Mouse (Mus musculus) right cerebral cortex, postnatal 4 days (tissue): Measurements from ENCODE around the gene Olfr1333.
"Not testable (repeated sequence)": the region's sequence is repeated elsewhere in the genome, so short reads cannot be mapped to it uniquely, and the experiment has no call there.

Source experiments
- DNase-seq: peaks from one replicate; pipeline ENCODE4 v3.0.0-alpha.2; 2022

Gene Olfr1333

DNA sequence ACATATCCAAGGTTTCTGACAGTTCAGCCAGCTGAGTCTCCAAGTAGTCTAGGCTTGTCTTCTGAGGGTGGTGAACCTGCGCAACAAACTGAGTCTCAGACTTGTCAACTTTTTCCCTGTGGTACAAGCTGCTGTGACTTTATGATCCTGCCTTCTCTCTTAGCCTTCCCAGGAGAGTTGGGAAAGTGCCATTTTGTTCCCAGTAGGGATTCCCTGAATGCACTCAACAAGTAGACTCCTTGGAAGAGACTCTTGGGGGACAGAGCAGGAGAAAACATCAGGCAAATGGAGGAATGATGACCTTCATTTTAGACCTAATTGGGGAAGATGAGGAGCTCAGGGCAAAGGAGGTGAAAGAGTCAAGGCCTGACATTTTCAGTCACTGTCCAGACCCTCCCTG, at the start of gene Olfr1333:
Gene Olfr1333 (minus strand): TSS at position 101 of the 400 bp plus-strand sequence.
- no peak for DNase-seq

- DNase-seq = no peak
Measured at GRCm38 (mm10) chr4:118867566-118867965, 31.5 kb upstream of the Olfr1333 start.

- DNase-seq = no peak
Measured at GRCm38 (mm10) chr4:118864349-118864748, 28.3 kb upstream of the Olfr1333 start, which contains the start of gene Olfr1331. TSS of gene Olfr1331 (plus strand) at chr4:118864649.

- no peak for DNase-seq
Measured at GRCm38 (mm10) chr4:118862704-118863103, 26.6 kb upstream of the Olfr1333 start.

GRCm38 (mm10) chr4:118861791-118862190, 25.7 kb upstream of the Olfr1333 start:
- no peak for DNase-seq

- DNase-seq = no peak
Measured at GRCm38 (mm10) chr4:118818921-118819320, 17.2 kb downstream of the Olfr1333 start.

DNA sequence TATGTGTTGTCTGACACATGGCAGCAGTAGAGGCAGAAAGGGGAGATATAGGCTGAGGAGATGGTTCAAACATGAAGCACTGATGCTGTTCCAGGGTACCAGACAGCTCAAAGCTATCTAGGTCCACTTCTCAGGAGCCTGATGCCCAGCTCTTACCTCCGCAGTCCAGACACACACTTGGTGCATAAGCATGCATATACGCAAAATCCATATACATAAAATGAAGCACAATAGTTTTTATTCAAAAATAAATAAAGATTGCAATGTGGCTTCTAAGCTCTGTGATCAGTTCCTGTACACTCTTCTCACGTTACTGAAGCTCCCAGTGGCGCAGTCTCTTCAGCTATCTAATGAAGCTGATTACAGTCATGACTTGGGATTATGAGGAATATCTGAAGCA, 26.2 kb downstream of the Olfr1333 start, which contains the start of gene Olfr1335:
Gene Olfr1335 (minus strand): TSS at position 101 of the 400 bp plus-strand sequence.
- DNase-seq = no peak

- DNase-seq = not testable (repeated sequence)
Measured at GRCm38 (mm10) chr4:118792796-118793195, 43.3 kb downstream of the Olfr1333 start.

DNA sequence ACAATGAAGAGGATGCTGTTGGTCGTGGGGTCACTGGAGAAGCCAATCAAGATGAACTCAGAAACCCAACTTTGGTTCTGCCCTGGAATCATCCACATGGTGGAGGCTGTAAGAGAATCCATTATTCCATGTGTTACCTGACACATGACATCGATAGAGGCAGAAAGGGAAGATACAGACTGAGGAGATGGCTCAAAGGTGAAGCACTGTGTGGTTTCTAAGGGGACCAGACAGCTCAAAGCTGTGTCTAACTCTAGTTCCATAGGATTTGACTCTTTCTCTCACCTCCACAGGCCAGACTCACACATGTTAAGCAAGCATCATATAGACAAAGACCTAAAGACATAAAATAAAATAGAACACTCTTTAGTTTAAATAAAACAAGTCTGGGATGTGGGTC, 53.6 kb downstream of the Olfr1333 start, which contains the start of gene Olfr1337:
Gene Olfr1337 (minus strand): TSS at position 101 of the 400 bp plus-strand sequence.
- no peak for DNase-seq
